Mouse (Mus musculus): Measurements from ENCODE around the gene Pts.

The Pts gene

GRCm38 (mm10) chr9:50522574-50522973 lies 6.0 kb downstream of the Pts start:
- H3K27me3 ChIP-seq (ENCODE audit: insufficient read depth, low read length), result no peaks in the 10 kb centered on the region
- TF ChIP-seq CTCF (conservative IDR thresholded peaks at IDR 0.05; ENCODE audit: low read length), result no peak
- no peak for TF ChIP-seq NANOG (IDR thresholded peaks at IDR 0.05; ENCODE audit: borderline replicate concordance, low read length)
- TF ChIP-seq POU5F1 (IDR thresholded peaks at IDR 0.05; ENCODE audit: borderline replicate concordance, low read length), result no peak
- no peaks in the 10 kb centered on the region for H3K36me3 ChIP-seq (ENCODE audit: insufficient read depth, low read length)
- no peaks in the 10 kb centered on the region for H3K9me3 ChIP-seq (ENCODE audit: low read length)
- H3K4me1 ChIP-seq (replicated peaks; ENCODE audit: low read depth, low read length), result peaks cover 2% of the 10 kb centered on the region
- H3K4me3 ChIP-seq (replicated peaks; ENCODE audit: low read length), result no peak overlapping the region

GRCm38 (mm10) chr9:50521562-50521961 lies 7.0 kb downstream of the Pts start:
- Histone ChIP-seq H3K9me3 (ENCODE audit: low read length) (no peaks in the 10 kb centered on the region), H3K4me1 (replicated peaks; ENCODE audit: low read depth, low read length) (peaks cover 4% of the 10 kb centered on the region; the same call in 1 of the 2 replicates), H3K27me3 (ENCODE audit: insufficient read depth, low read length) (no peaks in the 10 kb centered on the region), H3K4me3 (replicated peaks; ENCODE audit: low read length) (no peak overlapping the region), H3K36me3 (ENCODE audit: insufficient read depth, low read length) (no peaks in the 10 kb centered on the region)
- TF ChIP-seq NANOG (IDR thresholded peaks at IDR 0.05; ENCODE audit: borderline replicate concordance, low read length), result no peak
- TF ChIP-seq POU5F1 (IDR thresholded peaks at IDR 0.05; ENCODE audit: borderline replicate concordance, low read length), result no peak
- TF ChIP-seq CTCF (conservative IDR thresholded peaks at IDR 0.05; ENCODE audit: low read length), result no peak; the same call in 1 of the 2 replicates

- Histone ChIP-seq H3K9me3 (ENCODE audit: low read length) (no peaks in the 10 kb centered on the region), H3K4me1 (replicated peaks; ENCODE audit: low read depth, low read length) (peaks cover 4% of the 10 kb centered on the region; the same call in 1 of the 2 replicates), H3K36me3 (ENCODE audit: insufficient read depth, low read length) (no peaks in the 10 kb centered on the region), H3K4me3 (replicated peaks; ENCODE audit: low read length) (no peak overlapping the region), H3K27me3 (ENCODE audit: insufficient read depth, low read length) (no peaks in the 10 kb centered on the region)
- TF ChIP-seq CTCF (conservative IDR thresholded peaks at IDR 0.05; ENCODE audit: low read length), result no peak
- TF ChIP-seq NANOG (IDR thresholded peaks at IDR 0.05; ENCODE audit: borderline replicate concordance, low read length), result no peak
- TF ChIP-seq POU5F1 (IDR thresholded peaks at IDR 0.05; ENCODE audit: borderline replicate concordance, low read length), result no peak
Observed at GRCm38 (mm10) chr9:50520748-50521147, 7.8 kb downstream of the Pts start.

GRCm38 (mm10) chr9:50518781-50519180 lies 9.7 kb downstream of the Pts start:
- TF ChIP-seq POU5F1 (IDR thresholded peaks at IDR 0.05; ENCODE audit: borderline replicate concordance, low read length) (no peak), NANOG (IDR thresholded peaks at IDR 0.05; ENCODE audit: borderline replicate concordance, low read length) (no peak), CTCF (conservative IDR thresholded peaks at IDR 0.05; ENCODE audit: low read length) (peak; percentile 85)
- H3K36me3 ChIP-seq (ENCODE audit: insufficient read depth, low read length), result no peaks in the 10 kb centered on the region

GRCm38 (mm10) chr9:50515462-50515861 lies 13.1 kb downstream of the Pts start:
- Histone ChIP-seq H3K9me3 (ENCODE audit: low read length) (no peaks in the 10 kb centered on the region), H3K27me3 (ENCODE audit: insufficient read depth, low read length) (no peaks in the 10 kb centered on the region), H3K36me3 (ENCODE audit: insufficient read depth, low read length) (no peaks in the 10 kb centered on the region), H3K4me3 (replicated peaks; ENCODE audit: low read length) (no peak overlapping the region), H3K4me1 (replicated peaks; ENCODE audit: low read depth, low read length) (peaks cover 4% of the 10 kb centered on the region; the same call in 1 of the 2 replicates)
- TF ChIP-seq POU5F1 (IDR thresholded peaks at IDR 0.05; ENCODE audit: borderline replicate concordance, low read length) (no peak), CTCF (conservative IDR thresholded peaks at IDR 0.05; ENCODE audit: low read length) (no peak), NANOG (IDR thresholded peaks at IDR 0.05; ENCODE audit: borderline replicate concordance, low read length) (no peak)

More at GRCm38 (mm10) chr9:50518781-50519180, 9.7 kb downstream of the Pts start:
- Histone ChIP-seq H3K4me3 (replicated peaks; ENCODE audit: low read length) (no peak overlapping the region), H3K4me1 (replicated peaks; ENCODE audit: low read depth, low read length) (peaks cover 4% of the 10 kb centered on the region; the same call in 1 of the 2 replicates), H3K9me3 (ENCODE audit: low read length) (no peaks in the 10 kb centered on the region), H3K27me3 (ENCODE audit: insufficient read depth, low read length) (no peaks in the 10 kb centered on the region)

- TF ChIP-seq CTCF (conservative IDR thresholded peaks at IDR 0.05; ENCODE audit: low read length), result no peak
- TF ChIP-seq NANOG (IDR thresholded peaks at IDR 0.05; ENCODE audit: borderline replicate concordance, low read length), result no peak
- no peak for TF ChIP-seq POU5F1 (IDR thresholded peaks at IDR 0.05; ENCODE audit: borderline replicate concordance, low read length)
- Histone ChIP-seq H3K9me3 (ENCODE audit: low read length) (no peaks in the 10 kb centered on the region), H3K4me1 (replicated peaks; ENCODE audit: low read depth, low read length) (0 out of 2 replicates have a peak, but pooled peaks cover 4% of the 10 kb centered on the region), H3K36me3 (ENCODE audit: insufficient read depth, low read length) (peaks cover 7% of the 10 kb centered on the region), H3K4me3 (replicated peaks; ENCODE audit: low read length) (no peak overlapping the region), H3K27me3 (ENCODE audit: insufficient read depth, low read length) (no peaks in the 10 kb centered on the region)
Observed at GRCm38 (mm10) chr9:50507570-50507969, 21.0 kb downstream of the Pts start.

DNA sequence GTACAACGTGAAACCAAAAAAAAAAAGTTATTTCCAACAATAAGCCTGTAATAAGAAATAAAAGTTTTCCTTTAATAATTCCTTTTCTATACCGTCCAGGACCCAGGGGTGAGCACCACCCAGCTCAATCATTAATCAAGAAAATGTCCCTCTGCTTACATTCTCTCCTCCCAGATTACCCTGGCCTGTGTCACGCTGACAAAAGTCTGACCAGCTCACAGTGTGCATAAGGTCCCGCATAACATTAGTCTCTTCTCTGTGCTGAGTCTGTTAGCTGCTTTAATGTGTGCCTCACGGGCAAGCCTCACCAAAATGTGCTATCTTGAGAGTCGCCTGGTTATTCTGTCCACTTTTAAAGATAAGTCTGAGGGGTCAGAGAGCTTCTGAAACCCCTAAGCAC lies 23.1 kb downstream of the Pts start:
- Histone ChIP-seq H3K4me1 (replicated peaks; ENCODE audit: low read depth, low read length) (0 out of 2 replicates have a peak, but pooled peaks cover 4% of the 10 kb centered on the region), H3K36me3 (ENCODE audit: insufficient read depth, low read length) (peaks cover 8% of the 10 kb centered on the region), H3K9me3 (ENCODE audit: low read length) (no peaks in the 10 kb centered on the region), H3K27me3 (ENCODE audit: insufficient read depth, low read length) (no peaks in the 10 kb centered on the region), H3K4me3 (replicated peaks; ENCODE audit: low read length) (no peak overlapping the region)
- no peak for TF ChIP-seq CTCF (conservative IDR thresholded peaks at IDR 0.05; ENCODE audit: low read length)
- TF ChIP-seq NANOG (IDR thresholded peaks at IDR 0.05; ENCODE audit: borderline replicate concordance, low read length), result no peak
- no peak for TF ChIP-seq POU5F1 (IDR thresholded peaks at IDR 0.05; ENCODE audit: borderline replicate concordance, low read length)

DNA sequence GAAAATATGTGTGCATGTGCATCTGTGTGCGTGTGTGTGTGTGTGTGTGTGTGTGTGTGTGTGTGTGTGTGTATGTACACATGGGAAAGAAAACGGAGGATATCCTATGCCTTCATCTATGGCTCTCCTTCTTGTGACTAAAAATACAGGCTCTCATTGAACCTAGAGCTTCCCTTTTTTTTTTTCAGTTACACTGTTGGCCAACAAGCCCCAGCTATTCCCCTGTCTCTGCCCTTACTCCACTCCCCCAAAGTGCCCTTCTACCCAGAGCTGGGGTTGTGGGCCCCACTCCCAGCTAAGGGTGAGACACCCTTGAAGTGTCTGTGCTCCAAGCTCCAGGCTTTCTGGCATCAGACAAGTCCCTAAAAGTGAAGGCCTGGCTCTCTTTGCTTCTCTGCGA lies 25.6 kb downstream of the Pts start:
- peaks cover 18% of the 10 kb centered on the region for H3K36me3 ChIP-seq (ENCODE audit: insufficient read depth, low read length)
- H3K27me3 ChIP-seq (ENCODE audit: insufficient read depth, low read length), result no peaks in the 10 kb centered on the region
- 0 out of 2 replicates have a peak, but pooled peaks cover 4% of the 10 kb centered on the region for H3K4me1 ChIP-seq (replicated peaks; ENCODE audit: low read depth, low read length)
- no peak overlapping the region for H3K4me3 ChIP-seq (replicated peaks; ENCODE audit: low read length)
- no peak for TF ChIP-seq CTCF (conservative IDR thresholded peaks at IDR 0.05; ENCODE audit: low read length)
- TF ChIP-seq NANOG (IDR thresholded peaks at IDR 0.05; ENCODE audit: borderline replicate concordance, low read length), result no peak
- no peak for TF ChIP-seq POU5F1 (IDR thresholded peaks at IDR 0.05; ENCODE audit: borderline replicate concordance, low read length)
- H3K9me3 ChIP-seq (ENCODE audit: low read length), result no peaks in the 10 kb centered on the region

DNA sequence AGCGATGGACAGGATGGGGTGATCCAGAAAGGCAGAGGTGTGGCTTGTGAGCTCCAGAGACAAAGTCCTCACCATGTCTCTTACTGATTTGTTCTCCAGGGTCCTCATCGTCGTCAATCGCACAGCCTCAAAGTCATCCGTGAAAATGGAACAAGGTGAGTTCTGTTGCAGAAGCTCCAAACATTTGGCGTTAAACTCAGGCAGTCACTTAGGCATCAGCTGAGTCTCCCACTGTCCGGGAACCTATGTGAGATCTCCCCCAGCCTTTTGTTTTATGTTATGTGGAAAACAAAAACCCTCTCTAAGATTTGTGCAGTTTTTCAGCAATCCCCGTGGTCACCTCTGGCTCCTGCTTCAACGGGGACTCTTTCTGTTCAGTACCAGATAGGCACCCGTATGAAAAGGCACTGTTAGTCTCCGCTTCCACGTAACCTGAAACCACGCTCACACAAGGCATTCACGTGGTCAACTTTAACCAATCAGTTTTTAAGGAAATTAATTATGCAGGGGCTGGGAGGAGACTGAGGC lies 27.5 kb downstream of the Pts start:
- H3K27me3 ChIP-seq (ENCODE audit: insufficient read depth, low read length), result no peaks in the 10 kb centered on the region
- TF ChIP-seq CTCF (conservative IDR thresholded peaks at IDR 0.05; ENCODE audit: low read length) (no peak), POU5F1 (IDR thresholded peaks at IDR 0.05; ENCODE audit: borderline replicate concordance, low read length) (no peak), NANOG (IDR thresholded peaks at IDR 0.05; ENCODE audit: borderline replicate concordance, low read length) (no peak)
- H3K36me3 ChIP-seq (ENCODE audit: insufficient read depth, low read length), result peaks cover 18% of the 10 kb centered on the region

More for the DNA sequence above, 27.5 kb downstream of the Pts start:
- Histone ChIP-seq H3K4me1 (replicated peaks; ENCODE audit: low read depth, low read length) (peaks cover 15% of the 10 kb centered on the region), H3K4me3 (replicated peaks; ENCODE audit: low read length) (no peak overlapping the region), H3K9me3 (ENCODE audit: low read length) (no peaks in the 10 kb centered on the region)
